Mouse (Mus musculus): ENCODE data around the gene Thsd4.

Gene Thsd4

GRCm38 (mm10) chr9:60521806-60522264 lies at the start of gene Thsd4:
TSS of gene Thsd4 (minus strand) at chr9:60522046.
- peak in 1 of 2 experiments; percentile 12 for DNase-seq (ENCODE audit: low spot score in 2 of 2)

- DNase-seq (ENCODE audit: low spot score in 2 of 2): no peak
Observed at GRCm38 (mm10) chr9:60571041-60571440, 49.2 kb upstream of the Thsd4 start.

GRCm38 (mm10) chr9:60569366-60569765 lies 47.5 kb upstream of the Thsd4 start:
- DNase-seq (ENCODE audit: low spot score in 2 of 2): no peak

- no peak for DNase-seq (ENCODE audit: low spot score in 2 of 2)
Observed at GRCm38 (mm10) chr9:60563809-60564208, 42.0 kb upstream of the Thsd4 start.

GRCm38 (mm10) chr9:60562443-60563371 lies 40.9 kb upstream of the Thsd4 start:
- no peak for DNase-seq (ENCODE audit: low spot score in 2 of 2)

- no peak for DNase-seq (ENCODE audit: low spot score in 2 of 2)
Observed at GRCm38 (mm10) chr9:60561641-60562289, 39.9 kb upstream of the Thsd4 start.

- no peak for DNase-seq (ENCODE audit: low spot score in 2 of 2)
Observed at GRCm38 (mm10) chr9:60558507-60558906, 36.7 kb upstream of the Thsd4 start.

GRCm38 (mm10) chr9:60551238-60551637 lies 29.4 kb upstream of the Thsd4 start:
- DNase-seq (ENCODE audit: low spot score in 2 of 2): no peak

- peak in 1 of 2 experiments; percentile 14 for DNase-seq (ENCODE audit: low spot score in 2 of 2)
Observed at GRCm38 (mm10) chr9:60548182-60548581, 26.3 kb upstream of the Thsd4 start.

GRCm38 (mm10) chr9:60546169-60546568 lies 24.3 kb upstream of the Thsd4 start:
- DNase-seq (ENCODE audit: low spot score in 2 of 2): no peak

GRCm38 (mm10) chr9:60545361-60546096 lies 23.7 kb upstream of the Thsd4 start:
- DNase-seq (ENCODE audit: low spot score in 2 of 2): no peak

GRCm38 (mm10) chr9:60543422-60544015 lies 21.7 kb upstream of the Thsd4 start:
- DNase-seq (ENCODE audit: low spot score in 2 of 2): no peak

GRCm38 (mm10) chr9:60530310-60530709 lies 8.5 kb upstream of the Thsd4 start:
- no peak for DNase-seq (ENCODE audit: low spot score in 2 of 2)

- no peak for DNase-seq (ENCODE audit: low spot score in 2 of 2)
Observed at GRCm38 (mm10) chr9:60529348-60530243, 7.8 kb upstream of the Thsd4 start.

GRCm38 (mm10) chr9:60528269-60528668 lies 6.4 kb upstream of the Thsd4 start:
- DNase-seq (ENCODE audit: low spot score in 2 of 2): no peak

- DNase-seq (ENCODE audit: low spot score in 2 of 2): no peak
Observed at GRCm38 (mm10) chr9:60527836-60528235, 6.0 kb upstream of the Thsd4 start.

- DNase-seq (ENCODE audit: low spot score in 2 of 2): no peak
Observed at GRCm38 (mm10) chr9:60527051-60527450, 5.2 kb upstream of the Thsd4 start.

GRCm38 (mm10) chr9:60526195-60526594 lies 4.3 kb upstream of the Thsd4 start:
- DNase-seq (ENCODE audit: low spot score in 2 of 2): no peak

GRCm38 (mm10) chr9:60521143-60521542 lies 703 bp downstream of the Thsd4 start:
- DNase-seq (ENCODE audit: low spot score in 2 of 2): no peak

- DNase-seq (ENCODE audit: low spot score in 2 of 2): no peak
Observed at GRCm38 (mm10) chr9:60519601-60520000, 2.2 kb downstream of the Thsd4 start.

GRCm38 (mm10) chr9:60518216-60518615 lies 3.6 kb downstream of the Thsd4 start:
- DNase-seq (ENCODE audit: low spot score in 2 of 2): no peak
